Mouse (Mus musculus) R1 (cell line): ENCODE results near the gene Nup98.

Experiments used
- DNase-seq: peaks from one replicate; pipeline ENCODE4 v3.0.0-alpha.2; 2018; ENCODE audit warnings: low read depth, low spot score

The Nup98 gene

DNA sequence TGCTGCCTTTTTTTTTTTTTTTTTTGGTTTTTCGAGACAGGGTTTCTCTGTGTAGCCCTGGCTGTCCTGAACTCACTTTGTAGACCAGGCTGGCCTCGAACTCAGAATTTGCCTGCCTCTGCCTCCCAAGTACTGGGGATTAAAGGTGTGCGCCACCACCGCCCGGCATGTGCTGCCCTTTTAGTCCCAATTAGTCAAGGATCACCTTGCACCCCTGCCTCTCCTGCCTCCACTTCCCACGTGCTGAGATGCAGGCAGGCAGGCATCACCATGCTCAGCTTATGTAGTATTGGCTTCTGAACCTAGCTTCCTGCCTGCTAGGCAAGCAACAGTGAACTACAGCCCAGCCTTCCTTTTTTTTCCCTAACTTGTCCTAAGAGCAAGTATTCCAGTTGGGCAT is 92.6 kb downstream of the Nup98 start:
- no peak for DNase-seq

DNA sequence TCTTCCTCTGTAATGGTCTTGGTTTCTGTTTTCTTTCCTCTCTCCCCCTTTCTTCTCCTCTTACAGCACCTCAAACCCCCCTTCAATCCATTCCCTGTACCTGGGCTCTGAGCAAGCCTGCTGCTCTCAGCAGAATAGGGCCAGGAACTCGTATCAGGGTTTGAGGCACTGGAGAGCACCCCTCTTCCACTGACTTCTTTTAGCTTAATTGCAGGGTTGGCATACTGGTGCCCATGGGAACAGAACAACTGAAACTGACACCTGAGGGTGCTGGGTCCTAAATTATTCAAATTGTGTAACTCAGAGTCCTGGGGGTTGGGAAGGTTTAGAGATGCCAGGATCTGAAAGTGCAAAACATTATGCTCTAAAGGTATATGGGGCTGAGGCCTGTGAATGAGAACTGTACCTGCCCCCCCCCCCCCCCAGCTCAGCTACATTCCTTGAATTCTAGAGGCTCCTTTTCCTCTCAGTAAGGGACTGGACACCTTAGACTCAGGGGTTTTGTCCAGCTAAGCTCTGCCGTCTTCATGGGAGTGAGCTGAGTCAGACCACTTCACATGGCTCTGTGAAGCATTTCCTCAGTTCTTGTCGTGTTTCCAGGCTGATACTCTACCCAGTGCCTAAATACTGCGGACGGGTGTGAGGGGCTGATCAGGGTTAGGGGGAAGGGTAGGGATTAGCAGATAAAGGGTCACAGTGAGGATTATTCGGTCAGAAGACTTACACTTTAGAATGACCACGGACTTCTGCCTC is 93.2 kb downstream of the Nup98 start, which contains the start of gene Chrna10:
Gene Chrna10, minus strand, starts transcription at position 250 of the 753 bp plus-strand sequence.
- no peak for DNase-seq

DNA sequence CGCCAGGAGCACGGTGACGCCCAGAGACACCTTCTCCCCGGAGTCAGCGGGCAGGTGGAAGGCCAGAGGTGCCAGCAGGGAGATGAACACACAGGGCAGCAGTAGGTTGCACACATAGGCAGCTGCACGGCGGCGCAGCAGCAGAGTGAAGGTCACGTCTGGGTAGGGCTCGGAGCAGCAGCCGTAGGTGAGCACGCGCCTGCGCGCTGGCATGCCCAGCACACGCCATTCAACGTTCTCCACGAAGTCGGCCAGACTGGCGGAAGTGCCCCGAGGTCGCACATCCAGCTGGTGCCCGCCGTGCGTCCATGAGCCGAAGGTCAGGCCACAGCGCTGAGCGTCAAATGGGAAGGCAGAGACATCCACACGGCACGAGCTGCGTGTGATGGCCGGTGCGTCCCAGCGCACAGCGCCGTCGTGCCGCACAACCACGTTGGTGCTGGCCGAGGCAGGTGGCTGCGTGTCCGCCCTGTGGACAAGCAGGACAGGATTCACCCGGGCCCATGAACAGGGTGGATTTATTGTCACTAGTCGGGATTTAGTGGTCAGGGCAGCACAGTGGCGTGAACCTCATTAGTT is 96.7 kb downstream of the Nup98 start:
- peak; percentile 39 for DNase-seq

DNA sequence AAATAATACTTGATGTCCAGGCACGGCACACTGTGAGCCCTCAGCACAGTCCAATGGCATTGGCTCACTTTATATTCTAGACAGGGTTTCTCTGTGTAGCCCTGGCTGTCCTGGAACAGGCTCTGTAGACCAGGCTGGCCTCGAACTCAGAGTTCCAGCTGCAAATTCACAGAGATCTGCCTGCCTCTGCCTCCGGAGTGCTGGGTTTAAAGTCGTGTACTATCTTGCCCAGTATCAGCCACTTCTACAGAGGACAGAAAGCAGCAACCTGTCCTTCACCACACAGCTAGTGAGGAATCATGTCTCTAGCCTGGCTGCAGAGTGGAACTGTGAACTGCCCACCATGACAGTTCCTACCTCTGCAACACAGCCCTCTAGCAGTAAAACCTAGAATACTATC is 100.2 kb downstream of the Nup98 start:
- DNase-seq: no peak

DNA sequence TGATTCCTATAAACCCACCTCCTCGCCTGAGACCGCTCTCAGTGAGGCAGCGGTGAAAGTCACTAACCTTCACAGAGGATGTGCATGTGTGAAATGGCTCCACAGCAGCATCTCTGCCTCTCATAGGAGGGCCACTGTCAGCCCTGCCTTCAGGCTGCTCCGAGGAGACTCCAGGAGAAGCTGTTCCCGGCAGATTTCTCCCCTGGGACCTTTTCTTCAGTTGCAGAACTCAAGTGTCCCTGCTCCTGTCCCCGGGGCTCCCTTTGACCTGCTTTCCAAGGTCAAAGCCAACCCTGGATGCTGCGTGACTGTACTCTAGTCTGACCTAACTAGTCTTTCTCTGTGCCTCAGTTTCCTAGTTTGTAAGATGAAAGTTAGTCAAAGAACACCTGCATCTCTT is 100.8 kb downstream of the Nup98 start, which contains the start of gene Art5:
Gene Art5, minus strand, starts transcription at position 319 of the 400 bp plus-strand sequence.
- no peak for DNase-seq

DNA sequence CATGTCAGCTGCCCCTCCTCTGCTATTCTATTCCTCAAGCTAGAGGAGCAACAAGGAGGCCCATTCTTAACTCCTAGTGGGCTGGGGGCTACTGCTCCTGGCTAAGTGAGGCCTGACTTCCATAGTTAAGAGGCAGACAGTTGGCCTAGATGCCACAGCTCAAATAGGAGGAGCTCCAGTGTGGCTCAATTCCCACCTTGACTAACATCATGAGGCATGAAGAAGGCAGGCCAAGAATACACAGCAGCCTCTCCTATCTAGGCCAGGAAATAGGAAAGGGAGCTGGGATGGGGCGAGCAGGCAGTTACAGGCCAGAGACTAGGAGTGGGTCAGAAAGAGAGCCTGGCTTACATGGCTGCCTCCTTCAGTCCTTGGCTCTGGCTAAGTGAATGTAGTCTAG is 101.8 kb downstream of the Nup98 start:
- DNase-seq: no peak

DNA sequence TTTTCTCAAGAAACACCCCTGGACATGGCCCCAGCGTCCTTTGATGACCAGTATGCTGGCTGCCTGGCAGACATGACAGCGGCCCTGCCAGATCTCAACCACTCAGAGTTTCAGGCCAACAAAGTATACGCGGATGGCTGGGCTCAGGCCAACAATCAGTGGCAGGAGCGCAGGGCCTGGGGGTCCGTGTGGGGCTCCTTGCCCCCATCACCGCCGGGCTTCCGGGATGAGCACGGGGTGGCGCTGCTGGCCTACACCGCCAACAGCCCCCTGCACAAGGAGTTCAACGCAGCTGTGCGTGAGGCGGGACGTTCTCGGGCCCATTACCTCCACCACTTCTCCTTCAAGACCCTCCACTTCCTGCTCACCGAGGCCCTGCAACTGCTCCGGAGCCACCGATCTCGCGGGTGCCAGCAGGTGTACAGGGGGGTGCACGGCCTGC is 103.3 kb downstream of the Nup98 start:
- peak; percentile 53 for DNase-seq

DNA sequence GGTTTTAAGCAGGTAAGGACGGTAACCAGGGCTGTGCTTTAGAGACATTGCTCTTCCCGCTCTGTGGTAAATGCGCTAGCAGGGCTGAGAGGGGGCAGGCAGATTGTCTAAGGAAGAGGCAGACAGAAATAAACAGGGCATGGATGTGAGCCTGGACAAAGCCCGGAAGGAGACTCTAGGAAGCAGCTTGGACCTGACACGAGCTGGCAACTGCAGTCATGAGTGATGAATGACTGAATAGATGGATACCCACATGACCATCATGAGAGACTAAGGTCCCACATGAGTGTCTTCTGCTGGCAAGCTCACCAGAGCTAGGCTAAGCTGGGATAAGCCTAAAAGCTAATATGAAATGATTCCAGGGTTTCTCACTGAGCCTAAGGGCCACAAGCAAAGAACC is 105.8 kb downstream of the Nup98 start:
- DNase-seq: no peak

DNA sequence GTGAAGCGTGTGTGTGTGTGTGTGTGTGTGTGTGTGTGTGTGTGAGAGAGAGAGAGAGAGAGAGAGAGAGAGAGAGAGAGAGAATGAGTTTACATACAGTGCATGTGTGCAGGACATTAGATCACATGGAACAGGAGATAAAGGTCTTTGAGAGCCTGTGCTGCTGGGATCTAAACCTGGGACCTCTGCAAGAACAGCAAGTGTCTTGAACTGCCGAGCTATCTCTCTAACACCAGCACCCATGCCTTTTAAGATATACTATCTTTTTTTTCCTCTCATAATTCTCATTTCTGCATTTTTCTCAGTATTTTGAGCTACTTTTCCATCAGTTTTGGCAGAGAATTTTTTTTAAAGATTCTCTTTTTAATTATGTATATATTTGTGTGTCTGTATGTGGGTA is 106.4 kb downstream of the Nup98 start:
- DNase-seq: no peak

DNA sequence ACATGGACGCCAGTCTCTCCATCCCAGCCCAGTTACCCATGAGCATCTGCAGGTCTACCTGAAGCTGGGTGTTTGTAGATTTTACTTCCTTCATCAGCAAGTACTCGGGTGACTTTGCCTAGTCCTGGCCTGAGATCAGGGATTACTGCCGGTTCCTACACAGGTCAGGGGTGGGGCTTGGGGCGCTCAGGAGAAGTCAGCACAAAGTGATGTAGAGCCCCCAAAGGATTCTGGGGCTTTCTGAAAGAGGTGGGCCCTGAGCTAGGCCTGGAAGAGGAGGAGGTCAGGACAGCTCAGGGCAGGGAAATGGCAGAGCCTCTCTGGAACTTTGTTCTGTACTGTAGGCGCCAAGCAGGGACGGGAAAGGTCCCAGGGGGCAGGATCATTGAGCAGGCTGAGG is 107.3 kb downstream of the Nup98 start:
- DNase-seq: peak; percentile 77

DNA sequence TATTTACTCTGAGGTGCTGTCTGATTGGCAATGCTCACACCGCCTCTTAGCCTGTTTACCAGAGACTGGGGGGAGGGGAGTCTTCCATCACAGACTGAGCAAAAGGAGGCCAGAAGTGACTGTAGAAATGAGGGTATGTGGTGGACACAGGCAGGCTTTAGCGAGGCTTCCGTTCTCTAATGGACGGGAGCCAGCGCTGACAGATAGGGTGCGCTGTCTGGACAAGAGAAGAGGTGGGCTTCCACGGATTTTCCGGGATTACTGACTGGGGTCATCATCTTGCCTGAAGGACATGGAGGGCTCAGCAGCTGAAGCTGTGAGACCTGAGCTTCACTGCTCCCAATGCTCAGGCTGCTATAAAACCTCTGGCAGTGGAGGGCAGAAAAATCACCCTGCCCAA is 107.7 kb downstream of the Nup98 start:
- DNase-seq: no peak

DNA sequence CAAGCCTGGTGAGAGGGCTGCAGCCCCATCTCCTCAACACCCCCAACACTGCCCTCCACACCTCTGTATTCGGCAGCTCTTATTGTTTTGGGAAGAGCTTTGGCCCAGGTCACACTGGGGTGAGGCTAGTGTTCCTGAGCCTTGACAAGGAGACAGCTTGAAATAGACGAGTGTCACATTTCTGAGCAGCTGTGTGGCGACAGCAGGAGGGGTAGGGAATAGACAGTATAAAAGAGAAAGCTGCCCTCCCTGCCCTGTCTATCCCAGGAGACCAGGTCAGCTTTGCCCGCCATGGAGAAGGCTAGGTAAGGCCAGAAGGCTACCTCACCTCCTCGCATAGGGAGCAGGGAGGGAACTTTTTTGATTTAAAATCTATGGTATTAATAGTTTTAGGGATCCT is 108.5 kb downstream of the Nup98 start, which contains the start of gene Art1:
Gene Art1, plus strand, starts transcription at position 257 of the 400 bp plus-strand sequence.
- DNase-seq: no peak

DNA sequence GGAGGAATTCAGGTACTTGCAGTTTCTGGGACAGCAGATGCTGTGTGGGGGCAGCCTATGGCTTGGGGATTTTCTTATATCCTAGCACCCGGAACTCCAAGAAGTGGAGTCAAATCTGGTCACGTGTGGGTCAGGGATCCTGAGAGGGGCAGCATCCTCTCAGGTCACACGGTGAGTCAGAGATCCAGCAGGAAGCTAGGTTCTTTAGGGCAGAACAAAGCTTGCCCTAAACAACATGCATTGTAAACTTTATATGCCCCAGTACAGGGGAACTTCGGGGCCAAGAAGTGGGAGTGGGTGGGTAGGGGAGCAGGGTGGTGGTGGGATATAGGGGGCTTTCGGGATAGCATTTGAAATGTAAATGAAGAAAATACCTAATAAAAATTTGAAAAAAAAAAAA is 109.1 kb downstream of the Nup98 start:
- no peak for DNase-seq

DNA sequence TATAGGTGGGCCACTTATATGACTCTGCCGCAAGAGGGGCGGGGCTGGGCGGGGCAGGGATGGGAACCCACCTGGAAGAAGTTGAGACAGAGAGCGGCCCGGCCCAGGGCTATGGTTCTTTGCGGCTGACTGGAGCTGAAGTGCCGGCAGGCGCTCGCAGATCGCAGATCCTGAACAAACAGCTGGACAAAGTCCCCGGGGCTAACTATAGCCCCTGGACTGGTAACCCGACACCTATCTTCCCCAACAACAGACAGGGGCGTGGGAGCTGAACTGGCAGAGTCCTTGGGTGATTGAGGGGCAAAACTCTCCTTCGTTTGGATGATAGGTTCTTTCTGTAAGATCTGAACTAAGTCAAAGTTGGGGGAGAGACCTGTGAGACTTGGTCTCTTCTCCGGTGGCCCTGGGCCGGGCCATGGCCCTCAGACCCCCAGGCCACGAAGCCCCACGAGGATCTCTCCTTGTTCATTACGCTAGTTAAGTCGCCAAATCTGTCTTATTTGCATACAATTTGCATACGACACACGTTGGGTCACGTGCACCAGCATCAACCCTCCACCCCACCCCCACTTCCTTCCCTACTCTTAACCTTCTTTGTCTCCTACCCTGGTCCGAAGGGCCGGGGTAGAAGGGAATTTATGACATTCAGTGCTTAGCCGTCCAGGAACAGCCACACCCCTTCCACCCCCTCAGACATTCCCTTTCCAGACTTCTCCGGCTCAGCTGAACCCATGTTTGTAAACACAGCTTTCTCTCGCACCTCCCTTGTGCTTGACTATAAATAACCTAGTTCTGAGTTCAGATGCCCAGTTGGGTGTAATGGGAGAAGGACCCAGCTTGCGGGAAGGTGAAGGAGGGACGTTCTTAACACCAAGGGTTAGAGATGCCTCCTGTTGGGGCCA is 110.0 kb downstream of the Nup98 start:
- peak; percentile 88 for DNase-seq

DNA sequence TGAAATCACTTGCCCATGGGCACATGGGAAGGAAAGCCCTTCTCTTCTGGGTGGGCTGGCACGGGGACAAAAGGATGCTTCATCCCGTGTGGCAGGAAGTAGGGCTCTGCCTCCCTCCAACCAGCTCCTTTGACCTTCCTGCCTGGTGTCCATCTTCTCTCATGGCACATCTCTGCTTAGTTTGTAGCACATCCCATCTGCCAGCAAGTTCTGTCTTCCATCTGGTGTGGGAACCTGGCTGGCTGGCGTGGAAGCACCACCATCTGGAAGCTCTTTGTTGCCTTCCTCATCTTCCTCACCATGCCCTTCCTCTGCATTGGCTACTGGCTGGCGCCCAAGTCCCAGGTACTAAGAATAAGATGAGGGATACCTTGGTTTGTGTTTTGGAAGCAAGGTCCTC is 122.6 kb downstream of the Nup98 start:
- DNase-seq: no peak

DNA sequence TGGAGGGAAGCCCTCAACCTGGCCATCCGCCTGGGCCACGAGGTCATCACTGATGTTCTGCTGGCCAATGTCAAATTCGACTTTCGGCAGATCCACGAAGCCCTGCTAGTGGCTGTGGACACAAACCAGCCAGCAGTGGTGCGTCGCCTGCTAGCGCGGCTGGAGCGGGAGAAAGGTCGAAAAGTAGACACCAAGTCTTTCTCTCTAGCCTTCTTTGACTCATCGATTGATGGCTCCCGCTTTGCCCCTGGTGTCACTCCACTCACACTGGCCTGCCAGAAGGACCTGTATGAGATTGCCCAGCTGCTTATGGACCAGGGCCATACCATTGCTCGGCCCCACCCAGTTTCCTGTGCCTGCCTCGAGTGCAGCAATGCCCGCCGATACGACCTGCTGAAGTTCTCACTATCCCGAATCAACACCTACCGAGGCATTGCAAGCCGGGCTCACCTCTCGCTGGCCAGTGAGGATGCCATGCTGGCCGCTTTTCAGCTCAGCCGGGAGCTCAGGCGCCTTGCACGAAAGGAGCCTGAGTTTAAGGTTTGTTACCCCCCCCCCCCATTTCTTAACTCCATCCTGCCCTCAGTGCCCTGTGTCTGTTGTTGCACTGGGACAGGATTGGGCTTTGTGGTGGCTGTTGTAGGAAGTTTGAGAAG is 125.8 kb downstream of the Nup98 start:
- no peak for DNase-seq

DNA sequence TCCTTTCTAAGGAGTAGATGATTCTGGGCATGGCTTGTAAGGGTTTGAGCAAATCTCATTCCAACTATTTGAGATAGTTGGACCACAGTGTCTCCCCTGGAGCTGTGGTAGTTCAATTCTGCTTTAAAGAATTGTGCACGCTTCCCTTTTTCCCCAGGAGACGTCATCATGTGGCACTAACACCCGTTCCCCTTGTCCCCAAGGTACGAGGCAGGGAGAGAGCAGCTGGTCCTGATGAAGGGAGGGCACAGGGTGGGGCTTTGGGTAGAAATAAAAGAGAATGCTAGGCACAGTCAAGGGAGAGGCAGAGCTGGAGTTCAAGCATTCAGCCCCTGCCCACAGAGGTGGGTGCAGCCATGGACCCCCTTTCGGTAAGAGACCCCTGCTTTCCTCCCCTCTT is 127.2 kb downstream of the Nup98 start, which contains the start of gene Trpc2:
Gene Trpc2, plus strand, starts transcription at position 301 of the 400 bp plus-strand sequence.
- no peak for DNase-seq

DNA sequence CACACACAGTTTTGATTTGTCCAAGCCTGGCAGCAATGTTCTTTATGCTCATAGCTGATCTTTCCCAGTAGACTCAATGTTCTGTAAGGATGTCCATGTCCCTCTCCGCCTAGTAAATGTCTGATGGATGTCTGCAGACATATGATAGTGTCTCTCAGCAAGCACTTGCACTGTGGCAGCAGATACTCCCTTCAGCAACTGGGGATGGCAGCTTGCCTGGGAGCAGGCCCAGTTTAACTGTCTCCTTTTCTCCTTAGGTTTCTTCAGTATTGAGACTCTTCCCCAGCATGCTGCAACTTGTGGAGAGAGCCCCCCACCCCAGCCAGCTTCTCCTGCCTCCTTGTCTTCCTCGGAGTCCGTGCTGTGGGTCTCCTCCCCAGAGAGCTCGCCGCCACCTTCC is 128.2 kb downstream of the Nup98 start:
- no peak for DNase-seq

DNA sequence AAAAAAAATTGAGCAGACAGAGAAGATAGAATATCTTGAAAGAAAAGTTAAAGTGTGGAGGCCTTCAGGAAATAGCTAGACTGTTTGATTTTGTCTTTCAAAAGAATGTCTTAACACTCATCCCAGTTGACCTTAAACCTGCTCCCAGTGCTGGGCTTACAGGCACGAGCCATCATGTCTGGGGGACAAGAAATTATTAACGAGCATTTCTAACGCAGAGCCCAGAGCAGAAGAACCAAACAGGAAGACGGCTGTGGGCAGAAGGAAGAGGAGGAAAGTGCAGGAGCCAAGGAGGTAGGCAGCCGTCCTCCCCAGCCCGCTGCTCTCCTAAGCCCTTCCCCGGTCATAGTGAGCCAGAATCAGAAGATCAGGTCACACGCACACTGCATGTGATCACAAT is 129.7 kb downstream of the Nup98 start:
- no peak for DNase-seq

DNA sequence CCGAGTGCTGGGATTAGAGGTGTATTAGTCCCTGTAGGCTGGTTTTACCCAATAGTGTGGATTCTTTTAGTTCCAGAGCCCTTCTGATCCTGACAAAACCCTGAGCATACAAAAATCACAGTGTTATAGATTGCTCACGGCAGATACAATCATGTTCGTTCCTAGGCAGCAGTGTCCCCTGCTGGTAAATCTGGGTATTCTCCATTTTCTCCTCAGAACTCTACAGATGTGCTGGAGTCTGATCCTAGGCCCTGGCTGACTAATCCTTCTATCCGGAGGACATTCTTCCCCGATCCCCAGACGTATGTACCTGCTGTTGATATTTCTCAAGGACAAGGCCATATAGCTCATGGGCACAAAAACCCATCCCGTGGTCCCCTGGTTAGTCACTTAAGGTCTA is 131.5 kb downstream of the Nup98 start:
- DNase-seq: peak; percentile 73

DNA sequence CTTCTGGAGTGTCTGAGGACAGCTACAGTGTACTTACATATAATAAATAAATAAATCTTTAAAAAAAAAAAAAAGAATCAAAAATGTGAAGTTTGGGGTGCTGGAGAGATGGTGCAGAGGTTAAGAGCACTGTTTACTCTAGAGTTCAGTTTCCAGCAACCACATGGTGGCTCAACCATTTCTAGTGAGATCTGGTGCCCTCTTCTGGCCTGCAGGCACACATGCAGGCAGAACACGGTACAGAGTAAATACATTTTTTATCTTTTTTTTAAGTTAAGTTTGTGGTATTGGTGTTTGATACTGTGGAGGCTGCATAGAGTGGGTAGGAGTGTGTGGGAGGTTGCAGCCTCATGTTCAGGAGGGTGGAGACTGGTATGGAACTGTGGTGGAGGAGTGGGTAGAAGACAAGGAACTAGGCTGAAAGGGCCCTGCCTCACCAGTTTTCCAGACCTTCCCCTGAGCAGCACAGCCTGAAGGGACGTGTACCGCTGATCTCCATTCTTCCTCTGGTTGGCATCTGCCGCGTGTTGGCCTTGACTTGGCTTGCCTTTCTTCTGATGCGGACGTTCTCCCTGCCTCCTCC is 133.2 kb downstream of the Nup98 start:
- DNase-seq: peak; percentile 77
